Comparison of ENCODE assay signal across 9 mouse cellular contexts in the genomic region with DNA sequence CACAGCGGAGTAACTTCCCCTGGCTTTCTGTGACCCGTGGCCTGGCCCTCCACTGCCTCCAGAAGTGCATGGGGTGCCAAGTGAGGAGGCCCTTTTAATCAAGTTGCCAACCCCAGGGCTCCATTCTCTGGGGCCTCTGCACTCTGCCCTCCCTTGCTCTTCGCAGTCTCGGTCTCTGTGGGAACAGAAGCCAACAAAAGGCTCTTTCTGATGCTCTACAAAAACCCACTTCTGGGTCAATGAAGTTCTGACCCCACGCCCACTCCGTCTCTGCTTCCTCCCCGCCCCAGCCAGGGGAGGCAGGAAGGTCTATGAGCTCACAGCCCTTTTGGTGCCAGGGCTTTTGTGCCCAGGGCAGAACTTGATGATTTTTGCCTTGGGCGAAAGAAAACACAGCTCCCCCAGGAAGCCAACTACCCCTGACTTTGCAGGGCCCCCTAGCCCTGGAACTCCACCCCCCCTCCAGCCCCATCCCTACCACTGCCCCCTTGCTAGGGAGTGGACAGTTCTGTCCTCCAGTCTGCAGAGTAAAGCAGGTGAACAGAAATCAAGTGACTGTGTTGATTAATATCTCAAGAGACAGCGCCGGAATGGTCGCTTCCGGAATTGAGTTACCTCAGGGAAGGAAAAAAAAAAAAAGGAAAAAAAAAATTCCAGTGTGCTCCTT.
DNase-seq lines count a peak whose midpoint lies in the region; ATAC-seq and TF ChIP-seq lines count a peak whose summit lies in the region.
"Had no signal": no experiment of that assay in that cellular context is flagged by ENCODE, and none has a peak within 500 bp of the region (broad histone marks: within the 10 kb centered on the region; RNA-seq: fewer than 3 reads in every experiment).

No protein-coding gene starts in this region.

- WGBS in lung, embryonic 14.5 days = 51% methylated on average over 12 of the region's 12 CpGs
- 7% methylated on average over 12 of the region's 12 CpGs for WGBS in forebrain, embryonic 13.5 days
- WGBS in kidney, postnatal 0 days = 24% methylated on average over 12 of the region's 12 CpGs
- 21% methylated on average over 12 of the region's 12 CpGs for WGBS in midbrain, postnatal 0 days

- no peaks in the 10 kb centered on the region for H3K9me3 ChIP-seq in lung, embryonic 14.5 days (ENCODE audit: low read depth, low read length)
- H3K9me3 ChIP-seq in forebrain, embryonic 13.5 days (replicated peaks) = no peaks in the 10 kb centered on the region
- H3K9me3 ChIP-seq in kidney, postnatal 0 days (replicated peaks; ENCODE audit: low read length) = no peaks in the 10 kb centered on the region
- no peaks in the 10 kb centered on the region for H3K9me3 ChIP-seq in midbrain, postnatal 0 days (ENCODE audit: low read length)
- H3K9me3 ChIP-seq: liver, embryonic 15.5 days had no signal

- 0 out of 2 replicates have a peak overlapping the region, but pooled peaks have one; percentile 12 for H3K27ac ChIP-seq in lung, embryonic 14.5 days (ENCODE audit: low read depth)
- peak overlapping the region; percentile 66 for H3K27ac ChIP-seq in forebrain, embryonic 13.5 days
- H3K27ac ChIP-seq in kidney, postnatal 0 days = peak overlapping the region; percentile 62; the same call in 1 of the 2 replicates
- peak overlapping the region; percentile 44; the same call in 1 of the 2 replicates for H3K27ac ChIP-seq in midbrain, postnatal 0 days (ENCODE audit: low read depth, low read length)
- H3K27ac ChIP-seq: liver, embryonic 15.5 days had no signal

- no peak overlapping the region for H3K9ac ChIP-seq in lung, embryonic 14.5 days
- H3K9ac ChIP-seq in forebrain, embryonic 13.5 days = peak overlapping the region; percentile 47
- no peak overlapping the region for H3K9ac ChIP-seq in kidney, postnatal 0 days (ENCODE audit: low read depth, low read length)
- no peak overlapping the region for H3K9ac ChIP-seq in midbrain, postnatal 0 days (replicated peaks; ENCODE audit: low read length, poor library complexity, severe bottlenecking)
- H3K9ac ChIP-seq: liver, embryonic 15.5 days had no signal

- H3K4me2 ChIP-seq in lung, embryonic 14.5 days = no peak overlapping the region
- peak overlapping the region; percentile 17 for H3K4me2 ChIP-seq in forebrain, embryonic 13.5 days
- no peak overlapping the region for H3K4me2 ChIP-seq in kidney, postnatal 0 days (ENCODE audit: low read length)
- H3K4me2 ChIP-seq in midbrain, postnatal 0 days (ENCODE audit: low read depth, low read length, poor library complexity, severe bottlenecking) = no peak overlapping the region
- H3K4me2 ChIP-seq: liver, embryonic 15.5 days had no signal

- no peak overlapping the region for H3K4me3 ChIP-seq in lung, embryonic 14.5 days (ENCODE audit: low read depth, low read length)
- no peak overlapping the region for H3K4me3 ChIP-seq in forebrain, embryonic 13.5 days
- no peak overlapping the region for H3K4me3 ChIP-seq in kidney, postnatal 0 days (replicated peaks; ENCODE audit: low read depth, low read length)
- H3K4me3 ChIP-seq in midbrain, postnatal 0 days (ENCODE audit: low read depth, low read length) = no peak overlapping the region
- H3K4me3 ChIP-seq: liver, embryonic 15.5 days had no signal

- H3K36me3 ChIP-seq in lung, embryonic 14.5 days (ENCODE audit: insufficient read depth) = no peaks in the 10 kb centered on the region
- H3K36me3 ChIP-seq in forebrain, embryonic 13.5 days (ENCODE audit: poor library complexity, severe bottlenecking) = 0 out of 2 replicates have a peak, but pooled peaks cover 8% of the 10 kb centered on the region
- H3K36me3 ChIP-seq in kidney, postnatal 0 days (ENCODE audit: insufficient read depth, low read length) = 0 out of 2 replicates have a peak, but pooled peaks cover 3% of the 10 kb centered on the region
- H3K36me3 ChIP-seq in midbrain, postnatal 0 days (ENCODE audit: insufficient read depth, low read length) = no peaks in the 10 kb centered on the region
- H3K36me3 ChIP-seq: liver, embryonic 15.5 days had no signal

- H3K27me3 ChIP-seq in lung, embryonic 14.5 days (ENCODE audit: insufficient read depth, low read length) = no peaks in the 10 kb centered on the region
- H3K27me3 ChIP-seq in forebrain, embryonic 13.5 days = no peaks in the 10 kb centered on the region
- no peaks in the 10 kb centered on the region for H3K27me3 ChIP-seq in kidney, postnatal 0 days (ENCODE audit: insufficient read depth, low read length)
- no peaks in the 10 kb centered on the region for H3K27me3 ChIP-seq in midbrain, postnatal 0 days (ENCODE audit: insufficient read depth, low read length)
- H3K27me3 ChIP-seq: liver, embryonic 15.5 days had no signal

- no peak for ATAC-seq in lung, embryonic 14.5 days (ENCODE audit: insufficient read depth)
- peak; percentile 67; the same call in 1 of the 2 replicates for ATAC-seq in forebrain, embryonic 13.5 days
- peak; percentile 26; the same call in 1 of the 2 replicates for ATAC-seq in kidney, postnatal 0 days (replicated peaks; ENCODE audit: low FRiP score, low read depth)
- ATAC-seq in midbrain, postnatal 0 days (ENCODE audit: low FRiP score) = peak; percentile 69
- no peak for ATAC-seq in erythroblast, adult 5-6 weeks (replicated peaks; ENCODE audit: low FRiP score, poor library complexity, severe bottlenecking)

- DNase-seq in lung, embryonic 14.5 days = no peak
- no peak for DNase-seq in lung, postnatal 25 days (ENCODE audit: low spot score)
- peak; percentile 77 for DNase-seq in kidney, postnatal 0 days (ENCODE audit: low spot score)
- DNase-seq in midbrain, postnatal 0 days (ENCODE audit: low spot score) = peak; percentile 86
- DNase-seq in ovary, postnatal 14 days (ENCODE audit: low spot score) = no peak
- DNase-seq in thymus, postnatal 14 days = no peak

- H3K4me1 ChIP-seq in lung, embryonic 14.5 days (ENCODE audit: insufficient read depth) = peaks cover 21% of the 10 kb centered on the region
- H3K4me1 ChIP-seq in forebrain, embryonic 13.5 days = peaks cover 71% of the 10 kb centered on the region
- H3K4me1 ChIP-seq in kidney, postnatal 0 days (replicated peaks; ENCODE audit: insufficient read depth, low read length) = peaks cover 34% of the 10 kb centered on the region
- 0 out of 2 replicates have a peak, but pooled peaks cover 3% of the 10 kb centered on the region for H3K4me1 ChIP-seq in midbrain, postnatal 0 days (ENCODE audit: insufficient read depth, low read length)
- H3K4me1 ChIP-seq: liver, embryonic 15.5 days had no signal

- TF ChIP-seq CTCF in lung, embryonic 14.5 days (IDR thresholded peaks at IDR 0.05; ENCODE audit: low read depth) = no peak
- no peak for TF ChIP-seq CTCF in kidney, postnatal 0 days (IDR thresholded peaks at IDR 0.05; ENCODE audit: low read depth)
- TF ChIP-seq CTCF in midbrain, postnatal 0 days (IDR thresholded peaks at IDR 0.05) = no peak

Comparison
In these comparisons a context has a peak if more than half of its experiments do, and no peak if none do; other contexts are left out.
1. ATAC-seq: peak in forebrain, embryonic 13.5 days (single experiment), kidney, postnatal 0 days (single experiment) and midbrain, postnatal 0 days (single experiment); none in lung, embryonic 14.5 days (single experiment) and erythroblast, adult 5-6 weeks (single experiment).
2. DNase-seq: peak in kidney, postnatal 0 days (single experiment) and midbrain, postnatal 0 days (single experiment); none in lung, embryonic 14.5 days (single experiment), lung, postnatal 25 days (single experiment), ovary, postnatal 14 days (single experiment) and thymus, postnatal 14 days (single experiment).
3. H3K27ac ChIP-seq: peak in every context shown above with its lines; median percentile 66 in forebrain, embryonic 13.5 days; 62 in kidney, postnatal 0 days; 44 in midbrain, postnatal 0 days; 12 in lung, embryonic 14.5 days.